Mouse (Mus musculus): ENCODE measurements around the gene Hfe.
"Not testable (repeated sequence)": the region's sequence is repeated elsewhere in the genome, so short reads cannot be mapped to it uniquely, and the experiment has no call there.

The Hfe gene

GRCm38 (mm10) chr13:23685966-23686365 lies 24.7 kb downstream of the Hfe start:
- no peak for DNase-seq (ENCODE audit: low spot score)

- DNase-seq (ENCODE audit: low spot score), result no peak
These were observed 25.4 kb downstream of the Hfe start for GRCm38 (mm10) chr13:23685121-23685861.

- not testable (repeated sequence) for DNase-seq (ENCODE audit: low spot score)
These were observed 26.2 kb downstream of the Hfe start for GRCm38 (mm10) chr13:23684295-23684945.

GRCm38 (mm10) chr13:23683755-23684281 lies 26.8 kb downstream of the Hfe start, which contains the start of the genes Hist1h2ac and Hist1h2bc:
Gene Hist1h2ac (minus strand): TSS chr13:23683948.
Gene Hist1h2bc (plus strand): TSS chr13:23684199.
- peak; percentile 89 for DNase-seq (ENCODE audit: low spot score)

- not testable (repeated sequence) for DNase-seq (ENCODE audit: low spot score)
These were observed 27.5 kb downstream of the Hfe start for GRCm38 (mm10) chr13:23682947-23683754.

- DNase-seq (ENCODE audit: low spot score), result no peak
These were observed 28.1 kb downstream of the Hfe start for GRCm38 (mm10) chr13:23682623-23682946.

GRCm38 (mm10) chr13:23681990-23682582 lies 28.6 kb downstream of the Hfe start:
- no peak for DNase-seq (ENCODE audit: low spot score)

GRCm38 (mm10) chr13:23662536-23662935 lies 48.1 kb downstream of the Hfe start:
- no peak for DNase-seq (ENCODE audit: low spot score)

- no peak for DNase-seq (ENCODE audit: low spot score)
These were observed 50.9 kb downstream of the Hfe start for GRCm38 (mm10) chr13:23659636-23660366.
